Mouse (Mus musculus) G1E-ER4 (cell line): ENCODE results near the gene Vangl1. TPM values are rescaled to one million over a fixed set of nuclear protein-coding genes. Genes with fewer than 3 reads are reported as not detected.

Experiments used
- GATA1 ChIP-seq: IDR thresholded peaks from one replicate; pipeline ENCODE4 v1.8.0; 2012; ENCODE audit warnings: low read length, inconsistent platforms
- polyA plus RNA-seq: library from polyadenylated mRNA; stranded (reverse); fragments of >175 nt; gene quantifications from 2 replicates; pipeline ENCODE4 v1.2.3, GENCODE M21; 2012

The Vangl1 gene
- polyA plus RNA-seq, 1 experiment: 65.1 TPM

GRCm38 (mm10) chr3:102205458-102205830, 951 bp upstream of the Vangl1 start:
- no peak for TF ChIP-seq GATA1

GRCm38 (mm10) chr3:102203131-102203530, 1.4 kb downstream of the Vangl1 start:
- TF ChIP-seq GATA1: no peak

GRCm38 (mm10) chr3:102199991-102200390, 4.5 kb downstream of the Vangl1 start:
- no peak for TF ChIP-seq GATA1

- TF ChIP-seq GATA1: no peak
Measured at GRCm38 (mm10) chr3:102199226-102199625, 5.3 kb downstream of the Vangl1 start.

- no peak for TF ChIP-seq GATA1
Measured at GRCm38 (mm10) chr3:102198446-102198845, 6.0 kb downstream of the Vangl1 start.

GRCm38 (mm10) chr3:102197746-102198145, 6.7 kb downstream of the Vangl1 start:
- TF ChIP-seq GATA1: no peak

GRCm38 (mm10) chr3:102197152-102197551, 7.3 kb downstream of the Vangl1 start:
- TF ChIP-seq GATA1: no peak

GRCm38 (mm10) chr3:102196166-102196565, 8.3 kb downstream of the Vangl1 start:
- TF ChIP-seq GATA1: no peak

GRCm38 (mm10) chr3:102195762-102196161, 8.7 kb downstream of the Vangl1 start:
- TF ChIP-seq GATA1: no peak

- TF ChIP-seq GATA1: no peak
Measured at GRCm38 (mm10) chr3:102194291-102195051, 10.0 kb downstream of the Vangl1 start.

GRCm38 (mm10) chr3:102193488-102194290, 10.8 kb downstream of the Vangl1 start:
- TF ChIP-seq GATA1: no peak

- TF ChIP-seq GATA1: no peak
Measured at GRCm38 (mm10) chr3:102192621-102193020, 11.9 kb downstream of the Vangl1 start.

- no peak for TF ChIP-seq GATA1
Measured at GRCm38 (mm10) chr3:102191575-102191974, 12.9 kb downstream of the Vangl1 start.

- no peak for TF ChIP-seq GATA1
Measured at GRCm38 (mm10) chr3:102190642-102191041, 13.9 kb downstream of the Vangl1 start.

- no peak for TF ChIP-seq GATA1
Measured at GRCm38 (mm10) chr3:102190015-102190414, 14.5 kb downstream of the Vangl1 start.

- no peak for TF ChIP-seq GATA1
Measured at GRCm38 (mm10) chr3:102188972-102189371, 15.5 kb downstream of the Vangl1 start.

- no peak for TF ChIP-seq GATA1
Measured at GRCm38 (mm10) chr3:102187401-102187800, 17.1 kb downstream of the Vangl1 start.
